Mouse (Mus musculus): ENCODE data around the gene H2-T23. TPM values are rescaled to one million over a fixed set of nuclear protein-coding genes. Genes with fewer than 3 reads are reported as not detected.

Gene H2-T23
- total and polyA plus RNA-seq, 3 experiments = 21.8 to 42.1 (median 38.8) TPM

DNA sequence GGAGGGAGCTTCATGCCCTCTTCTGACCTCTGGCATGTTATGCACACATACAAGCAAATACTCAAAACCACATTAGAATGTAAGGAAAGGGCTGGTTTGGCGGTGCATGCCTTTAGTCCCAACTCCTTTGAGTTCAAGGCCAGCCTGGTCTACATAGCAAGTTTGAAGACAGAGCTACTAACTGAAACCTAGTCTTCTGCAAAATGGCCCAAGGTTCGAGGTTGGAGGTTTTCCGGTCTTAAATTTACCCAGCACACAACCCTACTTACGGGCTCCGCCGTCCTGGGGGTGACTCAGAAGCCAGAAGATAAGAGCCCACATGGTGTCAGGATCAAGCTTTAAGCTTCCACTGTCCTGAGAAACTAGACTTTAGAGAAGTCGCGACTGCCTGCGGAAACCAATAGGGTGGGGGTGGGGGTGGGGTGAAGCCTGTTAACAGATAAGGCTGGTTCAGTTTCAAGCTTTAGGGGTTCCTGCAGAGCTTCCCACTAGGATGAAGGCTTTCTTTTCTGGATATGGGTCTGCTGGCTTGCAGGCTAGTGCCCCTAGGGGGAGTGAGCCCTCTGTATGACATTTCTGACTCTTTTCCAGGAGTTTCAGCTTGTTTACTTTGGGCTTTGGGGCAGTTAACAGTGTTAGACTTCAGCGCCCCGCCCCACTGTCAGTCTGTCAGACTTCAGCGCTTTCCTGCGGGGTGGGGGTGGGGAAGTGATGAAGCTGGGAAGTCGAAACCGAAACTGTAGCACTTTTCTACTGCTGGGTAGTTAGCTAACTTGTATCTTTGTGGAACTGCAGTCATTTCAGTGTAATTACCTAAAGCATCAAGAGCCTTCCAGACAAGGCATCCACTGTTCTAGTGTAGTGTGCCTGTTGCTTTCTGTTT, 12.2 kb downstream of the H2-T23 start, which contains the start of gene H2-T24:
TSS of gene H2-T24 (minus strand) at position 370 of the 883 bp plus-strand sequence.
- Histone ChIP-seq H3K9ac (ENCODE audit: insufficient read depth, low read depth) (peak within 1 kb of the TSS; percentile 29), H3K9me3 (replicated peaks; ENCODE audit: low read length) (peaks cover 4% of the 10 kb centered on the region), H3K4me3 (replicated peaks in 1 of 3; ENCODE audit: low read depth in 2 of 3, low read length in 2 of 3, poor library complexity in 1 of 3) (peak within 1 kb of the TSS; percentile 37 to 65 (median 42)), H3K4me1 (ENCODE audit: control insufficient read depth in 1 of 2, insufficient read depth in 2 of 2) (peaks cover 21 to 57% of the 10 kb centered on the region in 2 experiments), H3K27ac (ENCODE audit: insufficient read depth, low read depth) (peak within 1 kb of the TSS; percentile 94), H3K27me3 (replicated peaks) (no peaks in the 10 kb centered on the region), H3K36me3 (replicated peaks in 1 of 2; ENCODE audit: control insufficient read depth in 1 of 2, insufficient read depth in 1 of 2, low read length in 1 of 2) (peaks cover 2 to 43% of the 10 kb centered on the region in 2 experiments), H3K4me2 (ENCODE audit: insufficient read depth, low read depth, poor library complexity, severe bottlenecking) (peak within 1 kb of the TSS; percentile 76), H3K79me2 (replicated peaks; ENCODE audit: control insufficient read depth, extremely low read depth, insufficient read depth, poor library complexity, severe bottlenecking) (peaks cover 47% of the 10 kb centered on the region)
- dilution Hi-C loops (cut with MboI; ENCODE audit: extremely low pct_ligation_motif_present, extremely low pct_unique_long_range_greater_than_20kb, low sequenced_read_pairs) (no loop called here), in situ Hi-C loops (cut with MboI; ENCODE audit: low pct_ligation_motif_present, low pct_unique_long_range_greater_than_20kb, low sequenced_read_pairs) (no loop called here)
- DNase-seq (ENCODE audit: extremely low read depth) = peak; percentile 71
- TF ChIP-seq POLR2A (IDR thresholded peaks at IDR 0.05; ENCODE audit: low read depth, low read length) = peak; percentile 44
- TF ChIP-seq ZNF384 (IDR thresholded peaks at IDR 0.05; ENCODE audit: low read depth, low read length) = no peak
- peak; percentile 71; the same call in 1 of the 2 replicates for TF ChIP-seq MAZ (IDR thresholded peaks at IDR 0.05; ENCODE audit: low read depth, low read length)
- TF ChIP-seq CTCF (conservative IDR thresholded peaks at IDR 0.05 in 1 of 2, IDR thresholded peaks at IDR 0.05 in 1 of 2; ENCODE audit: low read depth in 2 of 2, low read length in 2 of 2) = 0 out of 4 replicates have a peak, but pooled peaks of 1 of the 2 experiments have one; percentile 13
- TF ChIP-seq SMC3 (IDR thresholded peaks at IDR 0.05; ENCODE audit: low read depth, low read length) = no peak
- TF ChIP-seq MYC (IDR thresholded peaks at IDR 0.05; ENCODE audit: low read depth, low read length) = peak; percentile 13; the same call in 1 of the 2 replicates
- no peak for TF ChIP-seq ZMIZ1 (IDR thresholded peaks at IDR 0.05; ENCODE audit: low read depth, low read length)
- TF ChIP-seq EP300 (IDR thresholded peaks at IDR 0.05; ENCODE audit: low read length) = peak; percentile 49; the same call in 1 of the 2 replicates
- no peak for TF ChIP-seq PAX5 (IDR thresholded peaks at IDR 0.05; ENCODE audit: low read length)
- TF ChIP-seq NELFE (IDR thresholded peaks at IDR 0.05; ENCODE audit: low read depth, low read length) = no peak
- TF ChIP-seq MAFK (IDR thresholded peaks at IDR 0.05; ENCODE audit: insufficient replicate concordance, low read length) = no peak
- no peak for TF ChIP-seq USF1 (IDR thresholded peaks at IDR 0.05; ENCODE audit: low read depth, low read length)
- no peak for TF ChIP-seq UBTF (IDR thresholded peaks at IDR 0.05; ENCODE audit: low read depth, low read length)
- TF ChIP-seq ETS1 (conservative IDR thresholded peaks at IDR 0.05; ENCODE audit: low read depth, low read length) = no peak; the same call in 1 of the 2 replicates
- TF ChIP-seq SIN3A (IDR thresholded peaks at IDR 0.05; ENCODE audit: low read length) = peak; percentile 45; the same call in 1 of the 2 replicates
- no peak for TF ChIP-seq TCF12 (IDR thresholded peaks at IDR 0.05; ENCODE audit: low read depth, low read length)
- no peak for TF ChIP-seq USF2 (conservative IDR thresholded peaks at IDR 0.05; ENCODE audit: low read depth, low read length)
- TF ChIP-seq GABPA (IDR thresholded peaks at IDR 0.05; ENCODE audit: insufficient replicate concordance, low read depth, low read length) = no peak
- no peak for TF ChIP-seq JUN (IDR thresholded peaks at IDR 0.05; ENCODE audit: insufficient read depth, low read depth, low read length)
- no peak for TF ChIP-seq POLR2AphosphoS2 (IDR thresholded peaks at IDR 0.05; ENCODE audit: low read depth, low read length)
- TF ChIP-seq NRF1 (IDR thresholded peaks at IDR 0.05; ENCODE audit: low read depth, low read length) = no peak
- TF ChIP-seq KAT2A (IDR thresholded peaks at IDR 0.05; ENCODE audit: insufficient replicate concordance, low read length) = no peak
- 0 out of 2 replicates have a peak, but pooled peaks have one; percentile 24 for TF ChIP-seq RCOR1 (conservative IDR thresholded peaks at IDR 0.05; ENCODE audit: low read depth, low read length)
- TF ChIP-seq E2F4 (IDR thresholded peaks at IDR 0.05; ENCODE audit: insufficient replicate concordance, low read depth, low read length) = peak; percentile 16; the same call in 1 of the 2 replicates
- no peak for TF ChIP-seq ZKSCAN1 (IDR thresholded peaks at IDR 0.05; ENCODE audit: borderline replicate concordance, low read depth, low read length)
- TF ChIP-seq TBP (conservative IDR thresholded peaks at IDR 0.05; ENCODE audit: low read depth, low read length) = no peak
- TF ChIP-seq BHLHE40 (IDR thresholded peaks at IDR 0.05; ENCODE audit: low read depth, low read length) = no peak
- TF ChIP-seq HCFC1 (IDR thresholded peaks at IDR 0.05; ENCODE audit: low read depth, low read length) = no peak
- no peak; the same call in 1 of the 2 replicates for TF ChIP-seq MEF2A (IDR thresholded peaks at IDR 0.05; ENCODE audit: borderline replicate concordance, low read depth, low read length)
- no peak for TF ChIP-seq ELF1 (IDR thresholded peaks at IDR 0.05; ENCODE audit: low read depth, low read length)
- peak; percentile 67 for TF ChIP-seq IRF4 (IDR thresholded peaks at IDR 0.05; ENCODE audit: low read depth, low read length)
- peak; percentile 67 for TF ChIP-seq MXI1 (IDR thresholded peaks at IDR 0.05; ENCODE audit: low read depth, low read length)
- TF ChIP-seq MAX (IDR thresholded peaks at IDR 0.05; ENCODE audit: low read length) = no peak
- TF ChIP-seq JUND (conservative IDR thresholded peaks at IDR 0.05; ENCODE audit: low read depth, low read length) = no peak
- TF ChIP-seq CHD1 (IDR thresholded peaks at IDR 0.05; ENCODE audit: low read depth, low read length) = 0 out of 2 replicates have a peak, but pooled peaks have one; percentile 9
- peak; percentile 78 for TF ChIP-seq CHD2 (IDR thresholded peaks at IDR 0.05; ENCODE audit: low read length)
- no peak for TF ChIP-seq ZC3H11A (IDR thresholded peaks at IDR 0.05; ENCODE audit: low read depth, low read length)
- TF ChIP-seq RAD21 (IDR thresholded peaks at IDR 0.05; ENCODE audit: low read depth, low read length) = no peak
